Mouse (Mus musculus) CH12.LX (cell line): ENCODE measurements around the gene 1700012B07Rik. TPM values are rescaled to one million over a fixed set of nuclear protein-coding genes. Genes with fewer than 3 reads are reported as not detected.

Experiments
- DNase-seq: peaks from one replicate; pipeline ENCODE4 v3.0.0-alpha.2; 2013; ENCODE audit errors: extremely low read depth
- H3K27ac ChIP-seq: 2 replicates; pipeline ENCODE4 v1.5.1; 2012; ENCODE audit warnings: low read depth, mild to moderate bottlenecking, control low read depth, moderate library complexity; ENCODE audit not compliant: insufficient read depth
- H3K27me3 ChIP-seq: replicated peaks from 2 replicates; pipeline ENCODE3; 2012; ENCODE audit warnings: inconsistent platforms
- H3K36me3 ChIP-seq, 2 experiments: replicated peaks in 1 of 2; 2 replicates each; pipeline versions ENCODE3 to v1.6.1; 2012; ENCODE audit warnings: inconsistent platforms in 1 of 2, low read length in 1 of 2, mild to moderate bottlenecking in 1 of 2, mixed read lengths in 1 of 2, moderate library complexity in 1 of 2; ENCODE audit not compliant: control insufficient read depth in 1 of 2, insufficient read depth in 1 of 2
- H3K4me1 ChIP-seq, 2 experiments: 2 replicates each; pipeline ENCODE4 v1.6.1; 2012; ENCODE audit warnings: inconsistent platforms in 1 of 2, moderate library complexity in 1 of 2; ENCODE audit not compliant: insufficient read depth in 2 of 2, control insufficient read depth in 1 of 2
- H3K4me2 ChIP-seq: 2 replicates; pipeline ENCODE4 v1.6.1; 2012; ENCODE audit warnings: low read depth, mild to moderate bottlenecking, control low read depth; ENCODE audit not compliant: poor library complexity, insufficient read depth, severe bottlenecking
- H3K4me3 ChIP-seq, 3 experiments: fragments of 150-350 bp in 1 of 3; sonication (generic) in 1 of 3; replicated peaks in 1 of 3; 2 replicates each; pipeline versions ENCODE3 to v1.5.1; 2011 to 2012; ENCODE audit warnings: low read depth in 2 of 3, low read length in 2 of 3, mild to moderate bottlenecking in 2 of 3, moderate library complexity in 2 of 3, control low read depth in 1 of 3, improper control_type of control experiment in 1 of 3, inconsistent platforms in 1 of 3, mixed read lengths in 1 of 3; ENCODE audit not compliant: poor library complexity in 1 of 3
- H3K79me2 ChIP-seq: replicated peaks from 2 replicates; pipeline ENCODE4 v1.6.1; 2012; ENCODE audit warnings: mild to moderate bottlenecking, moderate library complexity; ENCODE audit not compliant: control insufficient read depth, poor library complexity, insufficient read depth, severe bottlenecking; ENCODE audit errors: extremely low read depth
- H3K9ac ChIP-seq: 2 replicates; pipeline ENCODE4 v1.6.1; 2012; ENCODE audit warnings: low read depth, mild to moderate bottlenecking, control low read depth, moderate library complexity; ENCODE audit not compliant: insufficient read depth
- H3K9me3 ChIP-seq: replicated peaks from 2 replicates; pipeline ENCODE3; 2012; ENCODE audit warnings: low read length, inconsistent platforms, mixed read lengths
- CTCF ChIP-seq, 2 experiments: IDR thresholded peaks in 1 of 2; conservative IDR thresholded peaks in 1 of 2; 2 replicates each; pipeline ENCODE4 v1.5.1; 2011 to 2012; ENCODE audit warnings: low read depth in 2 of 2, low read length in 2 of 2, improper control_type of control experiment in 1 of 2, inconsistent platforms in 1 of 2, mild to moderate bottlenecking in 1 of 2, moderate library complexity in 1 of 2
- ELF1 ChIP-seq: IDR thresholded peaks from 2 replicates; pipeline ENCODE4 v1.6.1; 2014; ENCODE audit warnings: low read depth, mild to moderate bottlenecking, inconsistent platforms, low read length, improper control_type of control experiment
- HCFC1 ChIP-seq: IDR thresholded peaks from 2 replicates; pipeline ENCODE4 v1.6.1; 2012; ENCODE audit warnings: low read depth, mild to moderate bottlenecking, inconsistent platforms, low read length, improper control_type of control experiment
- JUN ChIP-seq: IDR thresholded peaks from 2 replicates; pipeline ENCODE4 v1.6.1; 2011; ENCODE audit warnings: low read depth, mild to moderate bottlenecking, low read length, improper control_type of control experiment, moderate library complexity; ENCODE audit not compliant: insufficient read depth
- JUND ChIP-seq: conservative IDR thresholded peaks from 2 replicates; pipeline ENCODE4 v1.6.1; 2011; ENCODE audit warnings: low read depth, low read length, improper control_type of control experiment
- MEF2A ChIP-seq: IDR thresholded peaks from 2 replicates; pipeline ENCODE4 v1.6.1; 2014; ENCODE audit warnings: low read depth, mild to moderate bottlenecking, inconsistent platforms, low read length, improper control_type of control experiment, borderline replicate concordance
- MYC ChIP-seq: IDR thresholded peaks from 2 replicates; pipeline ENCODE4 v1.6.1; 2011; ENCODE audit warnings: low read depth, mild to moderate bottlenecking, improper control_type of control experiment, low read length
- NELFE ChIP-seq: IDR thresholded peaks from 2 replicates; pipeline ENCODE4 v1.6.1; 2011; ENCODE audit warnings: low read depth, low read length, improper control_type of control experiment
- POLR2A ChIP-seq: IDR thresholded peaks from 2 replicates; pipeline ENCODE4 v1.6.1; 2011; ENCODE audit warnings: low read depth, mild to moderate bottlenecking, improper control_type of control experiment, low read length
- RAD21 ChIP-seq: IDR thresholded peaks from 2 replicates; pipeline ENCODE4 v1.6.1; 2011; ENCODE audit warnings: low read depth, mild to moderate bottlenecking, low read length, improper control_type of control experiment, moderate library complexity
- SIN3A ChIP-seq: IDR thresholded peaks from 2 replicates; pipeline ENCODE4 v1.6.1; 2012; ENCODE audit warnings: low read length, improper control_type of control experiment, inconsistent platforms
- SMC3 ChIP-seq: IDR thresholded peaks from 2 replicates; pipeline ENCODE4 v1.6.1; 2011; ENCODE audit warnings: low read depth, low read length, improper control_type of control experiment
- TCF12 ChIP-seq: IDR thresholded peaks from 2 replicates; pipeline ENCODE4 v1.6.1; 2014; ENCODE audit warnings: low read depth, mild to moderate bottlenecking, inconsistent platforms, low read length, improper control_type of control experiment
- USF2 ChIP-seq: conservative IDR thresholded peaks from 2 replicates; pipeline ENCODE4 v1.6.1; 2011; ENCODE audit warnings: low read depth, low read length, improper control_type of control experiment
- ZNF384 ChIP-seq: IDR thresholded peaks from 2 replicates; pipeline ENCODE4 v1.6.1; 2012; ENCODE audit warnings: low read depth, low read length, improper control_type of control experiment, inconsistent platforms
- dilution Hi-C: fragments of 300-500 bp; cut with MboI; formaldehyde crosslinking; loops from 2 replicates; pipeline ENCODE4 v1.14.3; 2020; ENCODE audit warnings: low sequenced_read_pairs; ENCODE audit not compliant: extremely low pct_unique_long_range_greater_than_20kb, extremely low pct_ligation_motif_present
- in situ Hi-C: fragments of 300-500 bp; cut with MboI; formaldehyde crosslinking; loops from 3 replicates; pipeline ENCODE4 v1.14.3; 2019; ENCODE audit warnings: low sequenced_read_pairs, low pct_ligation_motif_present, low pct_unique_long_range_greater_than_20kb, mixed read lengths
- polyA plus RNA-seq: library from polyadenylated mRNA; unstranded; fragments of >175 nt; gene quantifications from 2 replicates; pipeline ENCODE4 v1.2.1, GENCODE M21; 2012; ENCODE audit warnings: low read depth; ENCODE audit not compliant: insufficient read length
- total RNA-seq, 2 experiments: library from RNA; depleted of rRNA; stranded (reverse); fragments of 300-350 nt in 1 of 2; fragments of >200 nt in 1 of 2; gene quantifications; 2 replicates each; pipeline ENCODE4 v1.2.3; 2012 to 2014

Gene 1700012B07Rik
- total and polyA plus RNA-seq, 3 experiments, result 0.29 TPM; not detected in 2

DNA sequence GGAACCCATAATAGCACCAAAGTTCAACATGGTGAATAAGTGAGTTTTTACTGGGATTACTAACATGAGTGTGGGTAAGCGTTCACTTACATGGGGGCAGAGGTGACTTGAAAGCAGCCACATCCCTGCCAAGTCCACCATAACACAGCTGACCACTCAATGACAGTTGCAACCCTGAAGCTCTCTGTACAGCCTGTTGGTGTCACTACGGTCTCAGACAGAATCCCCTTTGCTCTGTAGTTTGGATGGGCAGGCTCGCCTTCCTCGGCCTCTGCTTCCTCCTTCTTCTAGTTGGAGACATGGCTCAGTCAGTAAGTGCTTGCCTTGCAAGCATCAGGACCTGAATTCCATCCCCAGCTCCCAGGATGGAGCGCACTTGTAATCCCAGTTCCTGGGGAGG, 58.8 kb downstream of the 1700012B07Rik start:
- H3K27ac ChIP-seq, result no peak overlapping the region
- peaks cover 3 to 14% of the 10 kb centered on the region in 2 experiments; a peak in 2 of 4 replicates for H3K4me1 ChIP-seq
- no peak overlapping the region for H3K4me2 ChIP-seq
- H3K9ac ChIP-seq, result no peak overlapping the region
- no peaks in the 10 kb centered on the region for H3K9me3 ChIP-seq
- no peak for TF ChIP-seq POLR2A
- TF ChIP-seq ZNF384, result no peak
- no peak for TF ChIP-seq USF2
- peak in 1 of 2 experiments; percentile 40; a peak in 2 of 4 replicates for TF ChIP-seq CTCF (conservative IDR thresholded peaks at IDR 0.05 in 1 of 2, IDR thresholded peaks at IDR 0.05 in 1 of 2; ENCODE audit: low read depth in 2 of 2, low read length in 2 of 2)
- TF ChIP-seq SMC3, result peak; percentile 12; the same call in 1 of the 2 replicates
- TF ChIP-seq RAD21, result peak; percentile 38
- no peak for TF ChIP-seq SIN3A
- no peak for TF ChIP-seq ELF1
- no peak for TF ChIP-seq JUN
- no peak for TF ChIP-seq MYC
- TF ChIP-seq MEF2A, result no peak
- dilution Hi-C loops (no loop called here), in situ Hi-C loops (no loop called here)
- no peaks in the 10 kb centered on the region for H3K27me3 ChIP-seq
- no peaks in the 10 kb centered on the region for H3K36me3 ChIP-seq
- H3K79me2 ChIP-seq, result no peaks in the 10 kb centered on the region
- no peak for DNase-seq
- H3K4me3 ChIP-seq, result no peak overlapping the region

DNA sequence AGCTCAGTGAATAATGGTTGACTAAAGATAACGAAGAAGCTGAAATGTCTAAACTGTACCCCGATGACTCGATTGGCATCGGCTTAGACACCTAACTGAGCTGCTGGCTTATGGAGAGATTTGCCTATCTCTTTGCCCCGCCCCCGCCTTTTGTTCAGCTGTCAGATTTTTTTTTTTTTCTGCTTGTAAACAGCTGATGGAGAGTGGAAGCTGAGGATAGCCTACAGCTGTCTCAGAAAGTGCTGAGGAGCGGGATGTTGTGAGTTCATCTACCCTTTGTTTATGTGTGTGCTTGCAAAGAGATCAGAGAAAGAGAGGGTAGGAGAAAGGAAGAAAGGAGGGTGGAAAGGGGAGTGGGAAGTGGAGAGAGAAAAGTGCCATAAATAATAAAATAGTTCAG, 67.8 kb downstream of the 1700012B07Rik start:
- no peak overlapping the region for H3K9ac ChIP-seq

DNA sequence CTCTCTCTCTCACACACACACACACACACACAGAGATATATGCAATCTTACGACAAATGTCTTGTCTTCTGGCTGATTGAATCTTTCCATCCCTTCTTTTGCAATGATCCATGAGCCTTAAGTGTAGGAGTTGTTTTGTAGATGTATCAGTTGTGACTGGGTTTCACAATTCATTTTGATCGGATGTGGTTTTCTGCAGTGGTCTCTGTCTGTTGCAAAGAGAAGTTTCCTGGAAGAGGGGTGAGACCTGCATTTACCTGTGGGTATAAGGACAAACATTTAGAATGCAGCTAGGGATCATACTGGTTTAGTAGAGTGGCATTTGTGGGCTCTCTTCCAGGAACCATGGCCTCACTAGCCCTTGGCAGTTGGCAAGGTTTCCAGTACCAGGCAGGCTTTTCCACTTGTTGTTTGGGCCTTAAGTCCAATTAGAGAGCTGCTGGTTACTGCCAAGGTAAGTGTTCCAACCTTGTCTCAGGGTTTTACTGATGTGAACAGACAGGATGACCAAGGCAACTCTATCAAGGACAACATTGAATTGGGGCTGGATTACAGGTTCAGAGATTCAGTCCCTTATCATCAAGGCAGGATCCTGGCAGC, 69.1 kb downstream of the 1700012B07Rik start:
- Histone ChIP-seq H3K9me3 (no peaks in the 10 kb centered on the region), H3K27ac (no peak overlapping the region), H3K4me3 (no peak overlapping the region), H3K4me1 (0 out of 4 replicates have a peak, but pooled peaks cover 2 to 6% of the 10 kb centered on the region in 2 experiments), H3K27me3 (no peaks in the 10 kb centered on the region), H3K9ac (no peak overlapping the region), H3K79me2 (no peaks in the 10 kb centered on the region), H3K4me2 (no peak overlapping the region), H3K36me3 (no peaks in the 10 kb centered on the region)
- DNase-seq, result no peak
- in situ Hi-C loops (no loop called here), dilution Hi-C loops (no loop called here)
- no peak for TF ChIP-seq USF2
- TF ChIP-seq JUN, result no peak
- TF ChIP-seq TCF12, result no peak
- no peak for TF ChIP-seq JUND
- TF ChIP-seq NELFE, result no peak
- no peak for TF ChIP-seq ZNF384

More for the DNA sequence above, 67.8 kb downstream of the 1700012B07Rik start:
- H3K27me3 ChIP-seq, result no peaks in the 10 kb centered on the region
- no peaks in the 10 kb centered on the region for H3K36me3 ChIP-seq
- no peaks in the 10 kb centered on the region for H3K79me2 ChIP-seq
- no peak overlapping the region for H3K27ac ChIP-seq
- no peak for DNase-seq
- in situ Hi-C loops (no loop called here), dilution Hi-C loops (no loop called here)
- TF ChIP-seq HCFC1 (no peak), ZNF384 (peak; percentile 13; the same call in 1 of the 2 replicates)
- 0 out of 4 replicates have a peak, but pooled peaks cover 0 to 6% of the 10 kb centered on the region in 2 experiments for H3K4me1 ChIP-seq
- no peak overlapping the region for H3K4me3 ChIP-seq
- no peak overlapping the region for H3K4me2 ChIP-seq
- H3K9me3 ChIP-seq, result no peaks in the 10 kb centered on the region
